36 mouse cellular contexts compared by ENCODE assay signal in genomic region chr6:72227011-72227410, GRCm38 (mm10). TPM values are rescaled to one million over a fixed set of nuclear protein-coding genes. Genes with fewer than 3 reads are reported as not detected.
"Had no signal": no experiment of that assay in that cellular context is flagged by ENCODE, and none has a peak within 500 bp of the region (broad histone marks: within the 10 kb centered on the region; RNA-seq: fewer than 3 reads in every experiment).

No protein-coding gene starts in this region.

- H3K36me3 ChIP-seq: heart, embryonic 10.5 days; heart, embryonic 12.5 days; heart, embryonic 15.5 days; hindbrain, embryonic 10.5 days; hindbrain, embryonic 12.5 days; hindbrain, embryonic 13.5 days; hindbrain, embryonic 15.5 days; intestine, embryonic 15.5 days; kidney, embryonic 15.5 days had no signal

- H3K4me3 ChIP-seq: heart, embryonic 10.5 days; heart, embryonic 12.5 days; heart, embryonic 13.5 days; heart, embryonic 15.5 days; hindbrain, embryonic 10.5 days; hindbrain, embryonic 12.5 days; hindbrain, embryonic 13.5 days; hindbrain, embryonic 15.5 days; intestine, embryonic 15.5 days; kidney, embryonic 15.5 days; layer of hippocampus, adult 2 months had no signal

- H3K9ac ChIP-seq: heart, embryonic 12.5 days; heart, embryonic 13.5 days; heart, embryonic 15.5 days; hindbrain, embryonic 12.5 days; hindbrain, embryonic 13.5 days; hindbrain, embryonic 14.5 days; hindbrain, embryonic 15.5 days; intestine, embryonic 15.5 days; kidney, embryonic 15.5 days had no signal

- H3K27me3 ChIP-seq: heart, embryonic 13.5 days; kidney, embryonic 15.5 days had no signal

- ATAC-seq: hindbrain, embryonic 16.5 days; hindbrain, postnatal 0 days; inflammation-experienced regulatory T-cells, adult 6 months; intestine, embryonic 15.5 days; intestine, embryonic 16.5 days; intestine, postnatal 0 days had no signal

- H3K4me2 ChIP-seq: heart, embryonic 11.5 days; heart, embryonic 12.5 days; heart, embryonic 13.5 days; heart, embryonic 15.5 days; hindbrain, embryonic 12.5 days; hindbrain, embryonic 13.5 days; hindbrain, embryonic 14.5 days; hindbrain, embryonic 15.5 days; intestine, embryonic 15.5 days; kidney, embryonic 15.5 days had no signal

- H3K9me3 ChIP-seq: heart, embryonic 10.5 days; heart, embryonic 12.5 days; heart, embryonic 13.5 days; heart, embryonic 15.5 days; hindbrain, embryonic 10.5 days; hindbrain, embryonic 12.5 days; hindbrain, embryonic 13.5 days; hindbrain, embryonic 15.5 days; intestine, embryonic 15.5 days; kidney, embryonic 15.5 days had no signal

- DNase-seq: heart, postnatal 10 days; heart, postnatal 14 days; heart, postnatal 36 days; heart, postnatal 4 days; kidney, adult 11 months; kidney, adult 18-20 months; kidney, adult 2 months; kidney, adult 8-10 months; kidney, adult 9 months; kidney, postnatal 10 days; kidney, postnatal 14 days; kidney, postnatal 25 days; kidney, postnatal 36 days; kidney, postnatal 4 days; layer of hippocampus, adult 9-11 months; layer of hippocampus, postnatal 36 days had no signal

- H3K27ac ChIP-seq: heart, embryonic 10.5 days; heart, embryonic 13.5 days; heart, embryonic 15.5 days; hindbrain, embryonic 10.5 days; hindbrain, embryonic 12.5 days; hindbrain, embryonic 13.5 days; hindbrain, embryonic 14.5 days; hindbrain, embryonic 15.5 days; hindbrain, postnatal 0 days; intestine, embryonic 15.5 days; kidney, embryonic 15.5 days; kidney, postnatal 0 days; layer of hippocampus, adult 2 months had no signal

RNA-seq across cellular contexts. Expression of gene Atoh8, which starts 8.4 kb away (rescaled TPM):
- total RNA-seq: hematopoietic stem cell, adult 5-6 weeks had no signal
- polyA plus RNA-seq: inflammation-experienced regulatory T-cells, adult 6 months had no signal
